Mouse (Mus musculus) hindbrain, embryonic 14.5 days (tissue): Measurements from ENCODE around the gene Lrrc47. TPM values are rescaled to one million over a fixed set of nuclear protein-coding genes. Genes with fewer than 3 reads are reported as not detected.

Experiments used
- ATAC-seq: fragments of 200-750 bp; cut with Nextera tagmentation; 2 replicates; pipeline ENCODE4 v1.8.0; 2017; ENCODE audit warnings: moderate number of reproducible peaks, mild to moderate bottlenecking, moderate TSS enrichment, moderate library complexity; ENCODE audit not compliant: low FRiP score
- DNase-seq: peaks from one replicate; pipeline ENCODE4 v3.0.0-alpha.2; 2015; ENCODE audit warnings: low spot score
- H3K27ac ChIP-seq: fragments of 300-500 bp; sonication (generic); 2 replicates; pipeline ENCODE4 v1.5.1; 2014; ENCODE audit warnings: mild to moderate bottlenecking, moderate library complexity
- H3K27me3 ChIP-seq: fragments of 300-500 bp; sonication (generic); 2 replicates; pipeline ENCODE4 v1.6.1; 2014; ENCODE audit warnings: mild to moderate bottlenecking, low read length, mixed read lengths; ENCODE audit not compliant: control insufficient read depth, insufficient read depth
- H3K36me3 ChIP-seq: fragments of 300-500 bp; sonication (generic); replicated peaks from 2 replicates; pipeline ENCODE4 v1.6.1; 2014; ENCODE audit not compliant: control insufficient read depth, insufficient read depth
- H3K4me1 ChIP-seq: fragments of 300-500 bp; sonication (generic); replicated peaks from 2 replicates; pipeline ENCODE4 v1.6.1; 2014; ENCODE audit warnings: antibody characterized with exemption, low read length, mixed read lengths; ENCODE audit not compliant: control insufficient read depth, insufficient read depth
- H3K4me2 ChIP-seq: fragments of 300-500 bp; sonication (generic); replicated peaks from 2 replicates; pipeline ENCODE4 v1.6.1; 2014; ENCODE audit warnings: mild to moderate bottlenecking, moderate library complexity
- H3K4me3 ChIP-seq: fragments of 300-500 bp; sonication (generic); replicated peaks from 2 replicates; pipeline ENCODE4 v1.5.1; 2014; ENCODE audit warnings: mild to moderate bottlenecking, low read length
- H3K9ac ChIP-seq: fragments of 300-500 bp; sonication (generic); 2 replicates; pipeline ENCODE4 v1.6.1; 2014
- H3K9me3 ChIP-seq: fragments of 300-500 bp; sonication (generic); 2 replicates; pipeline ENCODE4 v1.6.1; 2016; ENCODE audit warnings: low read length; ENCODE audit not compliant: control insufficient read depth
- WGBS: fragments of 180-500 bp; shearing (Covaris S2); extraction: QIAGEN DNeasy Blood & Tissue Kit; methylation state at CpG from one replicate; pipeline ENCODE4 v1.1.7; 2014; 5-methylcytosine and 5-hydroxymethylcytosine counted together
- polyA plus RNA-seq: library from polyadenylated mRNA; unstranded; fragments of >200 nt; fragmentation: Nextera tagmentation; extraction: Ambion mirVana; gene quantifications from 2 replicates; pipeline ENCODE4 v1.2.1, GENCODE M21; 2014

Gene Lrrc47
- polyA plus RNA-seq, 1 experiment from 2014 or later: 9.9 TPM

DNA sequence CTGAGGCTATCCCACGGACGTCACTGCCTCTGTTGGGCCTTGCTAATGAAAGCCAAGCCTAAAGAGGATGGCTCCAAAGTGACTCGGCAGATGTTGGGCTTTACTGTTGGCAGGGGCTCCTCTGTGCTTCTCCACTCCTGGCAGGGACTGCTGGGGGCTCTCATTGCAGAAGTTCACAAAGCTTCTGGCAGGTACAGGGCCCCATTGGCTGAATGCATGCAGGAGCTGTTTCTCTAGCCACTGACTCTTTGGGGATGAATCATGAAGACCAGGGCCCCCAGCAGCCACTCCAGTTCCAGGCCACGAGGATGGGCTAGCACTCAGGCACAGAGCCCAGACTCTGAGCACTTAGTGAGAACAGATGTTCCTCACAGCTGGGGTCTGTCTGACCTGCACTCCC is 46.2 kb downstream of the Lrrc47 start:
- Histone ChIP-seq H3K4me1 (no peaks in the 10 kb centered on the region), H3K4me2 (no peak overlapping the region), H3K4me3 (no peak overlapping the region), H3K36me3 (no peaks in the 10 kb centered on the region), H3K27ac (no peak overlapping the region), H3K9me3 (no peaks in the 10 kb centered on the region), H3K27me3 (no peaks in the 10 kb centered on the region), H3K9ac (no peak overlapping the region)
- ATAC-seq (no peak), DNase-seq (no peak)
- WGBS: 62% methylated on average over 4 of the region's 4 CpGs

DNA sequence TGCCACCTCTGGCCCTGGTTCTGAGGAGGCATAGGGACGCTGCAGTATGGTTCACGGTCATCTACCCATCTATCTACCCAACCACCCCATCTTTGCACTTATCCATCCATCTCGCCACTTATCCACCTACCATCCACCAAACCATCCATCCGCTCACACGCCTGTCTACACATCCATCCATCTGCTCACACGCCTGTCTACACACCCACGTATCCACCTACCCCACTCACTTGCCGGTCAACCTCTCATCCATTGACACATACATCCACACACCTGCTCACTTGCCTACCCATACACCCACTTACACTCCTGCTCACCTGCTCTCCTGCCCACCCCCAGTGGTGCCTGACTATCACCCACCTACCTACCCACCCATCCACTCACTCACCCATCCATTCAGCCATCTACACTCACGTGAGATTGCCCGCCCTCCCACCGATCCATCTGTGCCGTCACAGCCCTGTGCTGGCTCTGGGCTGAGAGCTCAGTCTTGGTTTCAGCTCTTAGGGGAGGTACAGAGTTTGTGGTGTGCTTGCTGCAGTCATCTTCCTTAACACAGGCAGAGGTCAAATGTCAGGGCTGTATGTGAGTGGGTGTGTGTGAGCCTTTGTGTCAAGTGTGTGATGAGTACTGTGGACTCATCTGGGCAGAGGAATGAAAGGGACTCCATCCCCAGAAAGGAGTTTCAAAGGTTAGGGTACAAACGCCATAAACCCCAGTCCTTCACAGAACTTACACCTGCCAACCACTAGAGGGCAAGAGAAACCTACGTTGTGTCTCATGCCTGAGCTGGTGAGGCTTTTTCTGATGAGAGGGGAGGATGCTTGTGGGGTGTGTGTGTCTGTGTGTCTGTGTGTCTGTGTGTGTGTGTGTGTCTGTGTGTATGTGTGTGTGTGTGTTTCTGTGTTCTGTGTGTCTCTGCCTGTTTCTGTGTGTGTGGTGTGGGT is 53.6 kb downstream of the Lrrc47 start:
- Histone ChIP-seq H3K9me3 (no peaks in the 10 kb centered on the region), H3K4me3 (no peak overlapping the region), H3K4me2 (no peak overlapping the region), H3K9ac (no peak overlapping the region), H3K27me3 (peaks cover 5% of the 10 kb centered on the region), H3K27ac (no peak overlapping the region), H3K4me1 (no peaks in the 10 kb centered on the region), H3K36me3 (no peaks in the 10 kb centered on the region)
- 63% methylated on average over 14 of the region's 14 CpGs for WGBS
- DNase-seq (peak; percentile 72), ATAC-seq (no peak; the same call in 1 of the 2 replicates)

DNA sequence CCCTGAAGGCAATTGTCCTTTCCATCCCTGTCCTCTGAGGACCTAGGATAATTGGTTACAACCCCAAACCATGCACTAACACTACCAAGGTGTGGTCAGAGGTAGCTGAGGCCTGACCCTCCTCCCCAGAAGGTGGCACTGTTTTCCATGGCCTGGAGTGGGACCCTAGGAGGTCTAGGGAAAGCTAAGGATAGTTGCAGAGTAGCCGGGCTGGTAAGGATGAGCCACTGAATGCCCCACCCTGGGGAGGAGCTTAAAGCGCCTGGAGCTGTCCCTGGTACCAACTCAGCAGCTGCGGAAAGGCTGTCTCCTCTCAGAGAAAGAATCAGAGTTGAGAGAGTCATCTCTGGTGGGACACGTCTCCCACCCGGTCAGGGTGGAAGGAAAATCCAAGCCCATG is 59.4 kb downstream of the Lrrc47 start:
- Histone ChIP-seq H3K27ac (no peak overlapping the region), H3K36me3 (no peaks in the 10 kb centered on the region), H3K9me3 (no peaks in the 10 kb centered on the region), H3K4me2 (no peak overlapping the region), H3K4me1 (0 out of 2 replicates have a peak, but pooled peaks cover 5% of the 10 kb centered on the region), H3K4me3 (no peak overlapping the region), H3K9ac (no peak overlapping the region), H3K27me3 (peaks cover 28% of the 10 kb centered on the region)
- DNase-seq (no peak), ATAC-seq (no peak)
- 0% methylated on average over 5 of the region's 5 CpGs for WGBS

Other genes with a start within 250 kb of the Lrrc47 start
- 57.3 and 60.5 TPM in 2 replicates for gene A430005L14Rik, start 54.5 kb upstream of the Lrrc47 start, polyA plus RNA-seq
- 8.0 and 10.0 TPM in 2 replicates for gene Dffb, start 36.6 kb upstream of the Lrrc47 start, polyA plus RNA-seq
- gene Cep104, start 36.5 kb upstream of the Lrrc47 start, polyA plus RNA-seq: 15.3 and 16.4 TPM in 2 replicates
- gene Smim1, start 14.5 kb downstream of the Lrrc47 start, polyA plus RNA-seq: 12.1 and 16.6 TPM in 2 replicates
- not detected in 2 replicates for gene Ccdc27, start 30.9 kb downstream of the Lrrc47 start, polyA plus RNA-seq
- 0.68 and 0.96 TPM in 2 replicates for gene Trp73, start 128.5 kb downstream of the Lrrc47 start, polyA plus RNA-seq
- gene Wrap73, start 130.6 kb downstream of the Lrrc47 start, polyA plus RNA-seq: 35.3 and 36.3 TPM in 2 replicates
- gene Tprgl, start 148.9 kb downstream of the Lrrc47 start, polyA plus RNA-seq: 203 and 222 TPM in 2 replicates
- gene Megf6, start 159.0 kb downstream of the Lrrc47 start, polyA plus RNA-seq: 8.8 and 10.1 TPM in 2 replicates